Mouse (Mus musculus) liver, embryonic 15.5 days (tissue): ENCODE data around the gene Armc3. TPM values are rescaled to one million over a fixed set of nuclear protein-coding genes. Genes with fewer than 3 reads are reported as not detected.
A peak's percentile ranks its signal among the peaks of the same experiment; 100 is the strongest.
"Not testable (repeated sequence)": the region's sequence is repeated elsewhere in the genome, so short reads cannot be mapped to it uniquely, and the experiment has no call there.

Experiments used
- ATAC-seq: fragments of 200-750 bp; cut with Nextera tagmentation; 2 replicates; pipeline ENCODE4 v1.8.0; 2017; ENCODE audit warnings: moderate number of reproducible peaks, mild to moderate bottlenecking, moderate library complexity; ENCODE audit not compliant: insufficient read depth
- H3K27ac ChIP-seq: fragments of 300-500 bp; sonication (generic); replicated peaks from 2 replicates; pipeline ENCODE4 v1.5.1; 2015; ENCODE audit warnings: mild to moderate bottlenecking, inconsistent platforms
- H3K27me3 ChIP-seq: fragments of 300-500 bp; sonication (generic); 2 replicates; pipeline ENCODE4 v1.6.1; 2015; ENCODE audit warnings: mild to moderate bottlenecking, inconsistent platforms
- H3K36me3 ChIP-seq: fragments of 300-500 bp; sonication (generic); replicated peaks from 2 replicates; pipeline ENCODE4 v1.6.1; 2015; ENCODE audit warnings: moderate library complexity, mild to moderate bottlenecking, inconsistent platforms
- H3K4me1 ChIP-seq: fragments of 300-500 bp; sonication (generic); replicated peaks from 2 replicates; pipeline ENCODE4 v1.6.1; 2015; ENCODE audit warnings: inconsistent platforms
- H3K4me2 ChIP-seq: fragments of 300-500 bp; sonication (generic); 2 replicates; pipeline ENCODE4 v1.6.1; 2015; ENCODE audit warnings: moderate library complexity, mild to moderate bottlenecking, inconsistent platforms
- H3K4me3 ChIP-seq: fragments of 300-500 bp; sonication (generic); replicated peaks from 2 replicates; pipeline ENCODE4 v1.5.1; 2015; ENCODE audit warnings: mild to moderate bottlenecking, inconsistent platforms
- H3K9ac ChIP-seq: fragments of 300-500 bp; sonication (generic); 2 replicates; pipeline ENCODE4 v1.6.1; 2015; ENCODE audit warnings: moderate library complexity, mild to moderate bottlenecking, inconsistent platforms
- H3K9me3 ChIP-seq: fragments of 300-500 bp; sonication (generic); replicated peaks from 2 replicates; pipeline ENCODE4 v1.6.1; 2016; ENCODE audit warnings: inconsistent platforms
- WGBS: fragments of 180-500 bp; shearing (Covaris S2); methylation state at CpG from one replicate; pipeline ENCODE4 v1.1.7; 2015; ENCODE audit warnings: mixed read lengths; ENCODE audit not compliant: insufficient replicate concordance; 5-methylcytosine and 5-hydroxymethylcytosine counted together
- polyA plus RNA-seq: library from polyadenylated mRNA; unstranded; fragments of >200 nt; fragmentation: Nextera tagmentation; extraction: Ambion mirVana; gene quantifications from 2 replicates; pipeline ENCODE4 v1.2.1, GENCODE M21; 2015

Armc3 gene
- polyA plus RNA-seq, 1 experiment from 2014 or later = 0.03 TPM

DNA sequence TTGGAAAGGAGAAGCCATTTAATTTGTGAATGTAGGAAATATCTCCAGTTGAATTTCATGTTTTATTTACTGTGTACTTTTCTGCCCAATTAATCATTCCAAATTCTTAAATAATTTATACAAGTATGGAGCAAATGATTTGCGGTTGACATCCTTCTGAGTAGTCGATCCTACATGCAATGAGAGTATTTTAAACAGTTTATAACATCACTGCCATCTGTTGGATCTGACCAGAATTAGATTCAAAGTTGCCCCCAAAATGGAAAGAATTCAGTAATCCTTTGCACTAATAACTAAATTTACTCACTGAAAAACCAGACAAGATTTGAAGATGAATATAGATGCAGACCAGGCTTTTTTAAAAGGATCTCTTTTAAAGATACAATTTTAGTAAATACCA lies 75.5 kb downstream of the Armc3 start:
- peaks cover 5% of the 10 kb centered on the region for H3K4me1 ChIP-seq
- no peaks in the 10 kb centered on the region for H3K36me3 ChIP-seq
- H3K9me3 ChIP-seq = no peaks in the 10 kb centered on the region
- 63% methylated on average over 2 of the region's 2 CpGs for WGBS
- H3K27me3 ChIP-seq = peaks cover 5% of the 10 kb centered on the region; the same call in 1 of the 2 replicates
- ATAC-seq = no peak
- no peak overlapping the region for H3K4me3 ChIP-seq
- no peak overlapping the region for H3K27ac ChIP-seq
- H3K4me2 ChIP-seq = no peak overlapping the region
- no peak overlapping the region for H3K9ac ChIP-seq

DNA sequence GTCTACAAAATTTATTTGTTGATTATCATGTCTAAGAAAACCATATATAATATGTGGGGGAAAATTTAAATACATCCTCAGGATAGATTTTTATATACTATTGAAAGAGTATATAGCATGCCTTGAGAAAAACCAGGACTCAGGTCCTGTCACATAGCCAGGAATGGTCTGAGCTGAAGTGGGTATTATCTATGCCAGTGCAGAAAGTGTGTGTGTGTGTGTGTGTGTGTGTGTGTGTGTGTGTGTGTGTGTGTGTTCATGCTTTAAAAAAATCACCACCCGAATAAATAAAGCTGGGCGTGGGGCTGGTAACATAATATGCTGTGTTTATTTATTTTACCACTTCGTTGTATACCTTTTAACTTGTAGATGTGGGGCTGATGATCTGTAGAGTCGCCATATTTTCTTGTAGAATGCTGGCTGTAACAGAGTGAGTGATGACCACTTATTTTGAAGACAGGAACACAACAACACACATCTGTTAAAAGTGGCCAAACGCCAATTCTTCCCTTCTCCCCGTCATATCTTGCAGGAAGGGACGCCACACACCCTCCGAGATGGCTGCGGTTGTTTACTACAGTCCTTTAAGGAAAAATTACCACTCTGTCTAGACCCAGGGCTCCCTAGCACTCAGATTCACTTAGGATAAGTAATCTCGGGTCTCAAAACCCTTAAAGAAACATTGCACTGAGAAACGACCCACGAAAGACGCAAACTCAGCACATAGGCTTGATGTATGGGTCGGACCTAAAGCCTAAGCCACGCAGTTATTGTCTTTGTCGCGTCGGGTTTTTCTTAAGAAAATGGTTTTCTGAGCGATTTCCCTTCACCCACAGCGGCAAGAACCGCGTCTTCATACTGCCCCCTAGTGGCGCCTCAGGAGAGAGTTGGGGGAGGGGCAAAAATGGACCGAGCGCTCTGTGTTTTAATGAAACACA lies 76.8 kb downstream of the Armc3 start:
- Histone ChIP-seq H3K36me3 (no peaks in the 10 kb centered on the region), H3K27ac (no peak overlapping the region), H3K9ac (peak overlapping the region; percentile 40), H3K4me3 (peak overlapping the region; percentile 50), H3K27me3 (peaks cover 5% of the 10 kb centered on the region; the same call in 1 of the 2 replicates), H3K4me1 (peaks cover 5% of the 10 kb centered on the region), H3K4me2 (peak overlapping the region; percentile 74), H3K9me3 (no peaks in the 10 kb centered on the region)
- WGBS = 3% methylated on average over 25 of the region's 25 CpGs
- ATAC-seq = peak; percentile 28; the same call in 1 of the 2 replicates

- Histone ChIP-seq H3K4me1 (peaks cover 5% of the 10 kb centered on the region), H3K4me3 (no peak overlapping the region), H3K9me3 (no peaks in the 10 kb centered on the region), H3K27ac (no peak overlapping the region), H3K27me3 (peaks cover 5% of the 10 kb centered on the region; the same call in 1 of the 2 replicates), H3K9ac (no peak overlapping the region), H3K36me3 (no peaks in the 10 kb centered on the region), H3K4me2 (no peak overlapping the region)
- no peak for ATAC-seq
- 74% methylated on average over 11 of the region's 11 CpGs for WGBS
Measured at GRCm38 (mm10) chr2:19280331-19280730, 81.2 kb downstream of the Armc3 start.

DNA sequence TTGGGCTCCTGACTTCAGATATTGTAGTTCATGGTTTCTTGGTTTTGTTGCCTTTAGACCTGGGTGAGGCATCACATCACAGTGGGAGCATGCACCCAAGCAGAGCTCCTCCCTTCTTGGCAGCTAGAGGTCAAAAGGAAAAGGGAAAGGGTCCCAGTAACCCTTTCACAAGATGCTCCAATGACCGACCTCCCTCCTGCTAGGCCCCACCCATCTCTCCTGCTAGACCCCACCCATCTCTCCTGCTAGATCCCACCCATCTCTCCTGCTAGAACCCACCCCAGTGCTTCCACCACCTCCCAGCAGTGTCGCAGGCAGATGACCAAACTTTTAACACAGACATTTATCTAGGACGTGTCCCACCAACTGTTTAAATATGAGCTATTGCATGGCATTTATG lies 93.3 kb downstream of the Armc3 start:
- Histone ChIP-seq H3K36me3 (no peaks in the 10 kb centered on the region), H3K27me3 (no peaks in the 10 kb centered on the region), H3K9ac (no peak overlapping the region), H3K27ac (no peak overlapping the region), H3K4me3 (no peak overlapping the region), H3K4me2 (no peak overlapping the region), H3K9me3 (no peaks in the 10 kb centered on the region), H3K4me1 (no peaks in the 10 kb centered on the region)
- ATAC-seq = no peak
- WGBS = 38% methylated on average over 3 of the region's 3 CpGs

GRCm38 (mm10) chr2:19300345-19301089 lies 101.4 kb downstream of the Armc3 start:
- no peak overlapping the region for H3K4me2 ChIP-seq
- no peaks in the 10 kb centered on the region for H3K36me3 ChIP-seq
- 42% methylated on average over 9 of the region's 9 CpGs for WGBS
- ATAC-seq = no peak
- no peak overlapping the region for H3K4me3 ChIP-seq
- no peak overlapping the region for H3K9ac ChIP-seq
- no peaks in the 10 kb centered on the region for H3K4me1 ChIP-seq
- H3K27me3 ChIP-seq = no peaks in the 10 kb centered on the region
- H3K27ac ChIP-seq = no peak overlapping the region
- H3K9me3 ChIP-seq = no peaks in the 10 kb centered on the region

DNA sequence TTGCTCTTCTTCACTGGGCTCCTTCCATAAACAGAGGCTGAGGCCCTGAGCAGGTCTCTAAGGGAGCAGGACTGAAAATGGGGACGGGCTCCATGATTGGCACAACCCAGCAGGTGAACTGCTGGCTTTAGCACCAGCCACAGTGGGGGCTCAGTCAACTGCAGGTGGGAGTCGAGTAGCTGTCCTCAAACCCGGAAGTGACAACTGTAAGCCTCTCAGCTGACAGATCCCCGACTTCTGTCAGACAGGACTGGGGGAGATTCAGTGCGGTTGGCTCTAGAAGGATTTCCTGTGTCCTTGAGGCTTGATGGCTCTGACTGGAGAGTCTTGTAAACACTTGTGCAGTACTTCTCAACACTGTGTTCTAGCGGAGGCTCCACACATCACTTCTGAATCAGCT lies 102.1 kb downstream of the Armc3 start:
- H3K4me3 ChIP-seq = no peak overlapping the region
- H3K36me3 ChIP-seq = no peaks in the 10 kb centered on the region
- peak overlapping the region; percentile 33 for H3K4me2 ChIP-seq
- no peaks in the 10 kb centered on the region for H3K27me3 ChIP-seq
- no peak overlapping the region for H3K27ac ChIP-seq
- WGBS = 13% methylated on average over 6 of the region's 6 CpGs
- ATAC-seq = no peak
- no peaks in the 10 kb centered on the region for H3K4me1 ChIP-seq
- H3K9me3 ChIP-seq = no peaks in the 10 kb centered on the region
- no peak overlapping the region for H3K9ac ChIP-seq

DNA sequence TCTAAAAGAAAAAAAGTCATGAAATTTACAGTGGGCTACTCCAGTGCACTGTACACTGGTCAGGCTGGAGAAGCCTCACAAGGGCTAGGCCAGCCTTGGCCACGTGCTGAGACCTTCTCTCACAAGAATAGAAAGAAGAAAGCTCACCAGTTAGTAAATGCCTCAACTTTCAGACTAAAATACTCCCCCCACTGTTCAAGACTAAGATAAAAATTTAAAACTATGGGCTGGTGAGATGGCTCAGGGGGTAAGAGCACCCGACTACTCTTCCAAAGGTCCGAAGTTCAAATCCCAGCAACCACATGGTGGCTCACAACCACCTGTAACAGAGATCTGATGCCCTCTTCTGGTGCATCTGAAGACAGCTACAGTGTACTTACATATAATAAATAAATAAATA lies 104.0 kb downstream of the Armc3 start:
- ATAC-seq, H3K4me1 ChIP-seq, H3K9me3 ChIP-seq, H3K9ac ChIP-seq, H3K36me3 ChIP-seq, H3K27ac ChIP-seq, H3K27me3 ChIP-seq, H3K4me3 ChIP-seq, H3K4me2 ChIP-seq: not testable (repeated sequence)
- WGBS = 68% methylated on average over 3 of the region's 3 CpGs

DNA sequence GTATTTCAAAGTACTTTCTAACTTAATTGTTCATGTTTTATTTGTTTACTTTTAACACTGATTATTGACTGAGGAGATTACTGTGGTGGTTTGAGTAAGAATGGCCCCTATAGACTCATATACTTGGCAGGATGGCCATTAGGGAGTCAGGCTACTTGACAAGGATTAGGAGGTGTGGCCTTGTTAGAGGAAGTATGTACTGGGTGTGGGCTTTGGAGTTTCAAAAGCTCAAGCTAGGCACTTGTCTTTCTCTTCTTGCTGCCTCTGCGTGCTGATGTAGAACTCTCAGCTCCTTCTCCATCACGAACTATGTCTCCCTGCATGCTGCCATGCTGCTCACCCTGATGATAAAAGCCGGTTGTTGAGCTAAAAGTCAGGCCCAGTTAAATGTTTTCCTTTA lies 111.4 kb downstream of the Armc3 start:
- ATAC-seq = no peak
- Histone ChIP-seq H3K36me3 (no peaks in the 10 kb centered on the region), H3K4me3 (no peak overlapping the region), H3K9ac (no peak overlapping the region), H3K4me2 (no peak overlapping the region), H3K9me3 (no peaks in the 10 kb centered on the region), H3K27me3 (no peaks in the 10 kb centered on the region), H3K4me1 (no peaks in the 10 kb centered on the region), H3K27ac (no peak overlapping the region)
- WGBS = 47% methylated on average over 3 of the region's 3 CpGs

- H3K4me1 ChIP-seq = no peaks in the 10 kb centered on the region
- no peak overlapping the region for H3K9ac ChIP-seq
- no peaks in the 10 kb centered on the region for H3K27me3 ChIP-seq
- no peaks in the 10 kb centered on the region for H3K9me3 ChIP-seq
- no peak for ATAC-seq
- WGBS = 42% methylated on average over 11 of the region's 11 CpGs
- no peak overlapping the region for H3K27ac ChIP-seq
- no peak overlapping the region for H3K4me2 ChIP-seq
- no peak overlapping the region for H3K4me3 ChIP-seq
- H3K36me3 ChIP-seq = no peaks in the 10 kb centered on the region
Measured at GRCm38 (mm10) chr2:19316056-19316455, 117.0 kb downstream of the Armc3 start.

- Histone ChIP-seq H3K4me1 (no peaks in the 10 kb centered on the region), H3K36me3 (no peaks in the 10 kb centered on the region), H3K27ac (no peak overlapping the region), H3K4me3 (no peak overlapping the region), H3K9ac (no peak overlapping the region), H3K9me3 (no peaks in the 10 kb centered on the region), H3K27me3 (no peaks in the 10 kb centered on the region), H3K4me2 (no peak overlapping the region)
- 54% methylated on average over 4 of the region's 4 CpGs for WGBS
- ATAC-seq = no peak
Measured at GRCm38 (mm10) chr2:19316691-19317090, 117.6 kb downstream of the Armc3 start.

DNA sequence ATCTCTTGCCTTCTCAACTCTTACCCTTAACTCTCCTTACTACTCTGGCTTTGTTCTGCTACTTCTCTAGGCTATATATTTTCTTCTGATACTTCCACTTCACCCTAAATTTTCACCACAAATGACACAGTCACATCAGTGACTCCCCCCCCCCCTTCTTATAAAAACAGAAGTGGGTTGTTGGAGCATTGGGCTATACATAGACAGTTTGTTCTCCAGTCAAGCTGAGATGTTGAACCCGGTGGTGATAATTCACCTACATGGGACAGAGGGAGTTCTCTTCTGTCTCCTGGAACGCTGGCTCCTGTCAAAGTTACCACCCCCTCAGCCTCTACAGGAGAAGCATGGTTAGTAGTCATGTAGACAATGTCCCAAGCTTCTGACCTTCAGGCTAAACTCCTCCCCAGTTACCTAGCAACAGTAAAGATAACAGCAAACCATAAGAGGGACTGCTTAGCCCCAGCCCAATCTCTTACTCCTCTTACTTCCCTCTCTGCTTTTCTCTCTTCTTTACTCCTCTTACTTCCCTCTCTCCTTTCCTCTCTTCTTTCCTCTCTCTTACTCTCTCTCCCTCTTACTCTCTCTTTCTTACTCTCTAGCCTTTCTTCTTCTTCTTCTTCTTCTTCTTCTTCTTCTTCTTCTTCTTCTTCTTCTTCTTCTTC lies 118.2 kb downstream of the Armc3 start:
- H3K9ac ChIP-seq, H3K27me3 ChIP-seq, H3K27ac ChIP-seq, H3K4me2 ChIP-seq, ATAC-seq, H3K4me1 ChIP-seq, H3K9me3 ChIP-seq, H3K4me3 ChIP-seq, H3K36me3 ChIP-seq: not testable (repeated sequence)
- WGBS = 39% methylated on average over 2 of the region's 2 CpGs
